Mouse (Mus musculus) heart, embryonic 10.5 days (tissue): ENCODE results near the gene Btbd3. TPM values are rescaled to one million over a fixed set of nuclear protein-coding genes. Genes with fewer than 3 reads are reported as not detected.

Experiments
- DNase-seq: peaks from one replicate; pipeline ENCODE4 v3.0.0-alpha.2; 2017; ENCODE audit warnings: low spot score
- H3K27ac ChIP-seq: fragments of 300-500 bp; sonication (generic); 2 replicates; pipeline ENCODE4 v1.5.1; 2016; ENCODE audit warnings: mild to moderate bottlenecking
- H3K27me3 ChIP-seq: fragments of 300-500 bp; sonication (generic); 2 replicates; pipeline ENCODE4 v1.6.1; 2016; ENCODE audit warnings: mild to moderate bottlenecking; ENCODE audit not compliant: poor library complexity, insufficient read depth, severe bottlenecking
- H3K36me3 ChIP-seq: fragments of 300-500 bp; sonication (generic); 2 replicates; pipeline ENCODE4 v1.6.1; 2016; ENCODE audit warnings: mild to moderate bottlenecking, moderate library complexity
- H3K4me1 ChIP-seq: fragments of 300-500 bp; sonication (generic); 2 replicates; pipeline ENCODE4 v1.6.1; 2016; ENCODE audit warnings: mild to moderate bottlenecking
- H3K4me3 ChIP-seq: fragments of 300-500 bp; sonication (generic); 2 replicates; pipeline ENCODE4 v1.5.1; 2016; ENCODE audit warnings: mild to moderate bottlenecking, moderate library complexity
- H3K9me3 ChIP-seq: fragments of 300-500 bp; sonication (generic); 2 replicates; pipeline ENCODE4 v1.6.1; 2016; ENCODE audit warnings: mild to moderate bottlenecking, moderate library complexity
- WGBS: fragments of 180-500 bp; shearing (Covaris S2); methylation state at CpG from one replicate; pipeline ENCODE4 v1.1.7; 2016; 5-methylcytosine and 5-hydroxymethylcytosine counted together
- polyA plus RNA-seq: library from polyadenylated mRNA; unstranded; fragments of >200 nt; fragmentation: Nextera tagmentation; extraction: Ambion mirVana; gene quantifications from 2 replicates; pipeline ENCODE4 v1.2.1, GENCODE M21; 2016

The Btbd3 gene
- polyA plus RNA-seq, 1 experiment from 2014 or later, result 7.6 TPM

GRCm38 (mm10) chr2:138362474-138362873 lies 106.1 kb downstream of the Btbd3 start:
- H3K4me1 ChIP-seq, result no peaks in the 10 kb centered on the region
- no peak for DNase-seq
- no peak overlapping the region for H3K4me3 ChIP-seq
- no peaks in the 10 kb centered on the region for H3K27me3 ChIP-seq
- H3K9me3 ChIP-seq, result no peaks in the 10 kb centered on the region
- H3K36me3 ChIP-seq, result no peaks in the 10 kb centered on the region
- WGBS, result 62% methylated on average over 5 of the region's 5 CpGs
- H3K27ac ChIP-seq, result no peak overlapping the region

DNA sequence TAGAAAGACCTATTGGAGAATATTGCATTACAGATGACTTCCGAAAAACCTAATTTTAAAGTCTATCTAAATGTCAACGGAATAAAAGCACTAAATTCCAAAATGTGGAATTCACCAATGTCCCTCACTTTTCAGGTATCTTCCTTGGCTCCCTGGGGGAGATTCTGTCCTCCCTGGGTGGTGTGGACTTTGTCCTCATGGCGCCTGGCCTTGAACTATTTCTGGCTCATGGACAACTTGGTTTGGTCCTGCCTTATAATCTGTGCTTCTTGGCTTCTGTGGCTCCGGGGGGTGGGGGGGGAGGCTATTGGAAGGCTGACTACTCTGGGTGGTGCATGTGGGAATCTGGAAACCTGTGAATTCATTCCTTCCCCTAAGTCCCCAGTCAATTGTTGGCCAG lies 109.0 kb downstream of the Btbd3 start:
- 78% methylated on average over 4 of the region's 4 CpGs for WGBS
- no peaks in the 10 kb centered on the region for H3K4me1 ChIP-seq
- no peaks in the 10 kb centered on the region for H3K36me3 ChIP-seq
- H3K4me3 ChIP-seq, result no peak overlapping the region
- no peaks in the 10 kb centered on the region for H3K27me3 ChIP-seq
- no peaks in the 10 kb centered on the region for H3K9me3 ChIP-seq
- H3K27ac ChIP-seq, result no peak overlapping the region
- DNase-seq, result no peak

GRCm38 (mm10) chr2:138374556-138374955 lies 118.2 kb downstream of the Btbd3 start:
- 82% methylated on average over 5 of the region's 5 CpGs for WGBS
- H3K27me3 ChIP-seq, result no peaks in the 10 kb centered on the region
- H3K9me3 ChIP-seq, result no peaks in the 10 kb centered on the region
- H3K4me3 ChIP-seq, result no peak overlapping the region
- DNase-seq, result no peak
- no peaks in the 10 kb centered on the region for H3K4me1 ChIP-seq
- no peaks in the 10 kb centered on the region for H3K36me3 ChIP-seq
- H3K27ac ChIP-seq, result no peak overlapping the region

DNA sequence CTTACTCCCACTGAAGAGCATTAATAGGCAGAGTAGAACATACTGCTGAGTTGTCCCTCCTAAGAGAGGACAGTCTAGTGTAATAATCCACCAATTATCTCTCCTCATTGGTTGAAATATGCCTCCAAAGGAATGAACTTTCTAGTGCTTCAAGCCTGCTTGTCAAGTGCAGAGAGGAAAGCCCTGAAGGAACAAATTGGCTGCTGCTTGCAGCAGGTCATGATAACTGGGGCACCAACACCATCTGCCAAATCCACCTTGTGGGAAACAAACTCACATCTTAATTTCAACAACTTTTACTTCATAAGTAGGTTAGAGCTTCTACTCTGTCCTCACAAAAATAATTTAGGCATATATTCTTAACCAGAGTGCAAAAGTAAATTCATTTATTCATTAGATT lies 122.5 kb downstream of the Btbd3 start:
- Histone ChIP-seq H3K9me3 (no peaks in the 10 kb centered on the region), H3K4me3 (no peak overlapping the region), H3K27me3 (no peaks in the 10 kb centered on the region), H3K4me1 (no peaks in the 10 kb centered on the region), H3K36me3 (no peaks in the 10 kb centered on the region), H3K27ac (no peak overlapping the region)
- no peak for DNase-seq

GRCm38 (mm10) chr2:138384762-138385161 lies 128.4 kb downstream of the Btbd3 start:
- H3K27me3 ChIP-seq, result no peaks in the 10 kb centered on the region
- no peak overlapping the region for H3K27ac ChIP-seq
- no peaks in the 10 kb centered on the region for H3K9me3 ChIP-seq
- 72% methylated on average over 2 of the region's 2 CpGs for WGBS
- H3K4me3 ChIP-seq, result no peak overlapping the region
- H3K4me1 ChIP-seq, result no peaks in the 10 kb centered on the region
- no peaks in the 10 kb centered on the region for H3K36me3 ChIP-seq
- DNase-seq, result no peak

GRCm38 (mm10) chr2:138388591-138388990 lies 132.2 kb downstream of the Btbd3 start:
- DNase-seq, result no peak
- no peak overlapping the region for H3K27ac ChIP-seq
- H3K36me3 ChIP-seq, result no peaks in the 10 kb centered on the region

GRCm38 (mm10) chr2:138403046-138403445 lies 146.7 kb downstream of the Btbd3 start:
- H3K36me3 ChIP-seq, result no peaks in the 10 kb centered on the region
- H3K4me1 ChIP-seq, result no peaks in the 10 kb centered on the region
- no peaks in the 10 kb centered on the region for H3K9me3 ChIP-seq
- no peak overlapping the region for H3K27ac ChIP-seq
- WGBS, result 45% methylated on average over 5 of the region's 5 CpGs
- no peak for DNase-seq
- H3K4me3 ChIP-seq, result no peak overlapping the region
- no peaks in the 10 kb centered on the region for H3K27me3 ChIP-seq

More at GRCm38 (mm10) chr2:138388591-138388990, 132.2 kb downstream of the Btbd3 start:
- no peaks in the 10 kb centered on the region for H3K27me3 ChIP-seq
- H3K4me1 ChIP-seq, result no peaks in the 10 kb centered on the region
- no peaks in the 10 kb centered on the region for H3K9me3 ChIP-seq
- no peak overlapping the region for H3K4me3 ChIP-seq
- WGBS, result 70% methylated on average over 1 of the region's 1 CpGs

DNA sequence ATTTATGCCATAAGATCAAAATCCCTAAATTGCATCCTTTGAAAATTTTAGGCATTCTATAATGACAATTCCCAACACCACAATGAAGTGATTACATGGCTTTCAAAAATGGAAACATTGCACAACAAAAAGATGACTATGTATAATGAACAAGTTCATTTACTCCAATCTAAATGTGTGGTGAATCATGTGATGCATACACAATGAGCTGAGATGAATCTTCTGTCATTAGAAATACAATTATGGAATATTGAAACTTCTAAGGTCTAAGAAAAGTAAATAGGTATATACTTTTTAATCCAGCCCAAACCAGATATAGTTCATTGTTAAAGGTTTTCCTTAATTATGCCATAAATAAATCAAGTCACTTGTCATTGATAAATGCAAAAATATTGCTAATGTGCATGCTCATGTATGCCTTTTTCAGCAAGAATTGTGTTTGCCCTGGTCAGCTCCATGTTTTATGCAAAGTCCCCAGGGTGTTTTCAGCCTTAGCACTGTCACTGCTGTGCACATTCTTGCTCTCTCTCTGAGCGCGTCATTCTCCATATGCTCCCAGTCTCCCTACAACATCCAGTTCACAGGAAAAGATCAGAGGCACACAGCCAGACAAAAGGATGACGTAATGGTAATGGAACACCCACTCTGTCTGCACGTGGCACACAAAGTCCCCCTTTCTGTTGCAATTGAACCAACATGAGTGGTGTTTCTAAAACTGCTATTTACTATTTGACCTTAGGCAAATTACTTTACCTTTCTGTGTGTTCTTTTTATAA lies 149.6 kb downstream of the Btbd3 start:
- Histone ChIP-seq H3K27me3 (no peaks in the 10 kb centered on the region), H3K36me3 (no peaks in the 10 kb centered on the region), H3K9me3 (no peaks in the 10 kb centered on the region), H3K4me1 (no peaks in the 10 kb centered on the region), H3K4me3 (no peak overlapping the region), H3K27ac (no peak overlapping the region)
- no peak for DNase-seq
- 35% methylated on average over 4 of the region's 4 CpGs for WGBS

DNA sequence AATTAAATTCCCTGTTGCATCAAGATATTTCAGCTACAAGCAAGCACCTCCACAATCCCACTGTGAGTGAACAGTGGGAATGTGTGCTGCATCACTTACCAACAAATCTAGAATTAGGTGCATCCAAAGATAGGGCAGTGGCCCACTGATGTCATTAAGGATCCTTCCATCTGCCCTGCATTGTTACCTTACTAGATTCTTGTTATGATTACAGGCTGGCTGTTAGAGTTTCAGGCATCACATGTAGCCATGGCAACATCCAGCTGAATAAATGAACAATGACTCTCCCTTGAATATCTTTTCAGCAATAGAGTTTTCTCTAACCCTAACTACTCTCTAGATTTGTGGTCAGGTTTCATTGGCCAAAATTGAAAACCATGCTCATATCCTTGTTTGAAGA lies 150.3 kb downstream of the Btbd3 start:
- DNase-seq, result no peak
- Histone ChIP-seq H3K27ac (no peak overlapping the region), H3K4me3 (no peak overlapping the region), H3K27me3 (no peaks in the 10 kb centered on the region), H3K9me3 (no peaks in the 10 kb centered on the region), H3K36me3 (no peaks in the 10 kb centered on the region), H3K4me1 (no peaks in the 10 kb centered on the region)

DNA sequence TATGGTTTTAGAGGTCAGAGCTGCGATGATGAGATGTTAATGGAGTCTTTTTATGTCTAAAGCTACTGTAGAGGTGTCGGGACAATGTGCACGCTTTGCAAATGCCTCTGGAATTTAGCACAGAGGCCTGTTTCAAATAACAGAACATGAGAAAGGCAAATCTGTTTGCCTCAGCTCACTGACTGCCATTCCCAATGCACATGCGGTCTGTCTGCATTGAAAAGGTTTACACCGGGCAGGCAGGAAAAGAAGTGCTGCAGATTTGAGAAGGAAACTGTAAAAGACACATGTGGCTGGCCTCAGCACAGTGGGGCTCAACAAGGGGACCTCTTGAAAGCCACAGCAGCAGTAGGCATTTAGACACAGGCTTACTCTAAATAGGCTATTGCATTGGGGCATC lies 156.2 kb downstream of the Btbd3 start:
- Histone ChIP-seq H3K4me3 (no peak overlapping the region), H3K27ac (no peak overlapping the region), H3K4me1 (no peaks in the 10 kb centered on the region), H3K9me3 (no peaks in the 10 kb centered on the region), H3K36me3 (no peaks in the 10 kb centered on the region), H3K27me3 (no peaks in the 10 kb centered on the region)
- DNase-seq, result no peak
- WGBS, result 54% methylated on average over 5 of the region's 5 CpGs

DNA sequence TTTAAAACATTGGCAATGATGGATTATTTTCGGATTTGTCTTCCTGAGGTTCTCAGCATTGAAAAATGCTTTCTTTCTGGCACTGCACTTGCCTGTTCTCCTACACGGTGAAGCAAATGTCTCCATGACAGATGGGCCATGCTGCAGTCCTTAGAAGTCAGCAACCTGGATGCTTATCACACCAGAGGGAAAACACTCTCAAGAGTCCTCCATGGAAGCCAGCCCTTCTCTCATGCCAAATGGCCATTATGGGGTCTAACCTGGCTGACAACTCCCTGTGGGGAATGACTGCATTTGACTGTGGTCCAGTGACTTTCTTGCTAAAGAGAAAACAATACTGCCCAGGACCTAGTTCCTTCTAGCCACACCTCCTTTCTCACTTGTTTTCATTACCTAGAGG lies 166.0 kb downstream of the Btbd3 start:
- H3K36me3 ChIP-seq, result no peaks in the 10 kb centered on the region
- WGBS, result 61% methylated on average over 2 of the region's 2 CpGs
- no peak overlapping the region for H3K4me3 ChIP-seq
- H3K27ac ChIP-seq, result no peak overlapping the region
- H3K4me1 ChIP-seq, result no peaks in the 10 kb centered on the region
- no peak for DNase-seq
- H3K27me3 ChIP-seq, result no peaks in the 10 kb centered on the region
- no peaks in the 10 kb centered on the region for H3K9me3 ChIP-seq

GRCm38 (mm10) chr2:138431991-138432390 lies 175.6 kb downstream of the Btbd3 start:
- Histone ChIP-seq H3K27ac (no peak overlapping the region), H3K4me3 (no peak overlapping the region), H3K9me3 (no peaks in the 10 kb centered on the region), H3K4me1 (no peaks in the 10 kb centered on the region), H3K36me3 (no peaks in the 10 kb centered on the region), H3K27me3 (no peaks in the 10 kb centered on the region)
- 49% methylated on average over 2 of the region's 2 CpGs for WGBS
- no peak for DNase-seq

GRCm38 (mm10) chr2:138446466-138446865 lies 190.1 kb downstream of the Btbd3 start:
- Histone ChIP-seq H3K27ac (no peak overlapping the region), H3K36me3 (no peaks in the 10 kb centered on the region), H3K9me3 (no peaks in the 10 kb centered on the region), H3K4me1 (no peaks in the 10 kb centered on the region), H3K27me3 (no peaks in the 10 kb centered on the region), H3K4me3 (no peak overlapping the region)
- WGBS, result 71% methylated on average over 3 of the region's 3 CpGs
- no peak for DNase-seq

DNA sequence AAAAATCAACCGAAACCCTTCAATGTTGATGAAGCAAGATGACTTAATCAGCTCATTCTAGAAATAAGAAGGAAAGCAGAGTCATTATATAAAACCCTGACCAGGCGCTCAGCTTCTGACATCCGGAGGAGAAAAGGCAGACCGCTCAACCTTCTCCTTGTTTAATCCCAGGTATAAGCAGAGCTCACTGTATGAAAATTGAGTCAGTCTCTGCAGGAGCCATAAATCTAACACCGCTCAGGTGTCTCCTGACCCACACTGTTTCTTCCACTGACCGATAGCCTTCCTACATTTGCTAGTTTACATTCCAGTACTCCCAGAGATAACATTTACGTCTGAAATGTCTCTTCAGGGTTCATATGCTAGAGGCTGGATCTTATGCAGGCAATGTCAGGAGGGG lies 190.6 kb downstream of the Btbd3 start:
- Histone ChIP-seq H3K9me3 (no peaks in the 10 kb centered on the region), H3K27ac (no peak overlapping the region), H3K4me1 (no peaks in the 10 kb centered on the region), H3K27me3 (no peaks in the 10 kb centered on the region), H3K4me3 (no peak overlapping the region), H3K36me3 (no peaks in the 10 kb centered on the region)
- 75% methylated on average over 7 of the region's 7 CpGs for WGBS
- DNase-seq, result no peak
